Mouse (Mus musculus) limb, embryonic 15.5 days (tissue): ENCODE measurements at regions not wholly inside any gene's neighbourhood (a gene's known extent, or its start where the extent isn't known, plus 50 kb on each side); places are given as distances from the start of the nearest gene placed in this dataset.

Experiments used
- ATAC-seq: fragments of 200-750 bp; cut with Nextera tagmentation; 2 replicates; pipeline ENCODE4 v1.8.0; 2017; ENCODE audit warnings: low read depth, moderate TSS enrichment; ENCODE audit not compliant: insufficient number of reproducible peaks, low FRiP score, low TSS enrichment
- H3K27ac ChIP-seq: fragments of 300-500 bp; sonication (generic); 2 replicates; pipeline ENCODE4 v1.5.1; 2015; ENCODE audit warnings: moderate library complexity, mild to moderate bottlenecking, inconsistent platforms
- H3K27me3 ChIP-seq: fragments of 300-500 bp; sonication (generic); 2 replicates; pipeline ENCODE4 v1.6.1; 2015; ENCODE audit warnings: inconsistent platforms
- H3K36me3 ChIP-seq: fragments of 300-500 bp; sonication (generic); 2 replicates; pipeline ENCODE4 v1.6.1; 2015; ENCODE audit warnings: inconsistent platforms
- H3K4me1 ChIP-seq: fragments of 300-500 bp; sonication (generic); 2 replicates; pipeline ENCODE4 v1.6.1; 2015; ENCODE audit warnings: inconsistent platforms
- H3K4me2 ChIP-seq: fragments of 300-500 bp; sonication (generic); 2 replicates; pipeline ENCODE4 v1.6.1; 2015; ENCODE audit warnings: mild to moderate bottlenecking, inconsistent platforms
- H3K4me3 ChIP-seq: fragments of 300-500 bp; sonication (generic); 2 replicates; pipeline ENCODE4 v1.5.1; 2015; ENCODE audit warnings: mild to moderate bottlenecking, inconsistent platforms
- H3K9ac ChIP-seq: fragments of 300-500 bp; sonication (generic); 2 replicates; pipeline ENCODE4 v1.6.1; 2015; ENCODE audit warnings: inconsistent platforms
- H3K9me3 ChIP-seq: fragments of 300-500 bp; sonication (generic); 2 replicates; pipeline ENCODE4 v1.6.1; 2016; ENCODE audit warnings: inconsistent platforms
- WGBS: fragments of 180-500 bp; shearing (Covaris S2); methylation state at CpG from one replicate; pipeline ENCODE4 v1.1.7; 2015; 5-methylcytosine and 5-hydroxymethylcytosine counted together

GRCm38 (mm10) chr2:166360786-166361185 lies 205.3 kb upstream of the Sulf2 start:
- H3K27me3 ChIP-seq, result no peaks in the 10 kb centered on the region; the same call in 1 of the 2 replicates
- H3K4me3 ChIP-seq, result no peak overlapping the region
- no peaks in the 10 kb centered on the region for H3K9me3 ChIP-seq
- H3K27ac ChIP-seq, result no peak overlapping the region
- peaks cover 40% of the 10 kb centered on the region for H3K4me1 ChIP-seq
- no peak for ATAC-seq
- 57% methylated on average over 3 of the region's 3 CpGs for WGBS
- H3K36me3 ChIP-seq, result no peaks in the 10 kb centered on the region
- no peak overlapping the region for H3K4me2 ChIP-seq
- H3K9ac ChIP-seq, result no peak overlapping the region

GRCm38 (mm10) chr2:166359995-166360394 lies 204.5 kb upstream of the Sulf2 start:
- Histone ChIP-seq H3K27me3 (no peaks in the 10 kb centered on the region; the same call in 1 of the 2 replicates), H3K36me3 (no peaks in the 10 kb centered on the region), H3K4me2 (no peak overlapping the region), H3K4me1 (peaks cover 43% of the 10 kb centered on the region), H3K4me3 (no peak overlapping the region), H3K27ac (no peak overlapping the region), H3K9ac (no peak overlapping the region), H3K9me3 (no peaks in the 10 kb centered on the region)
- no peak for ATAC-seq
- 44% methylated on average over 13 of the region's 13 CpGs for WGBS

- no peak overlapping the region for H3K9ac ChIP-seq
- H3K4me1 ChIP-seq, result peaks cover 57% of the 10 kb centered on the region
- H3K9me3 ChIP-seq, result no peaks in the 10 kb centered on the region
- H3K27me3 ChIP-seq, result no peaks in the 10 kb centered on the region; the same call in 1 of the 2 replicates
- no peaks in the 10 kb centered on the region for H3K36me3 ChIP-seq
- peak overlapping the region; percentile 77 for H3K27ac ChIP-seq
- peak; percentile 63; the same call in 1 of the 2 replicates for ATAC-seq
- WGBS, result 33% methylated on average over 7 of the region's 7 CpGs
- H3K4me2 ChIP-seq, result no peak overlapping the region
- no peak overlapping the region for H3K4me3 ChIP-seq
Observed at GRCm38 (mm10) chr2:166357824-166358223, 202.4 kb upstream of the Sulf2 start.

GRCm38 (mm10) chr2:166355944-166356343 lies 200.5 kb upstream of the Sulf2 start:
- 69% methylated on average over 7 of the region's 7 CpGs for WGBS
- no peak overlapping the region for H3K9ac ChIP-seq
- H3K4me2 ChIP-seq, result no peak overlapping the region
- peaks cover 53% of the 10 kb centered on the region for H3K4me1 ChIP-seq
- no peak for ATAC-seq
- H3K27me3 ChIP-seq, result no peaks in the 10 kb centered on the region; the same call in 1 of the 2 replicates
- no peak overlapping the region for H3K4me3 ChIP-seq
- H3K36me3 ChIP-seq, result no peaks in the 10 kb centered on the region
- no peak overlapping the region for H3K27ac ChIP-seq
- H3K9me3 ChIP-seq, result no peaks in the 10 kb centered on the region

DNA sequence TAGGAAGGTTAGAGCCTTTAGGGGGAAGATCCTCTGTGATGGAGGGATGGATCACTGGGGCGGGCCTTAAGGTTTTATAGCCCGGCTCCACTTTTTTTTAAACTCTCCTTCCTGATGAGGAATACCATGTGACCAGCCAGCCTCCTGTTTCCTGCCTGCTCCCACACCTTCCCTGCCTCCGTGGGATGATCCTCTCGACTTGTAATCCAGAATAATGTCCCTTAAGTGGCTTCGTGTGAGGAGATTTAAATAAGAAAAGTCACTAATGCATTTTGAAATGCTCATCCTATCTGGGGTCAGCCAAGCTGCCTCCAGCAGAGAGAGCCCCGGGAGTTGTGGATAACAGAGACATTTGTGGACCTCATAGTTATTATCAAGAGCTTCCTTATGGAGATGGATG lies 200.0 kb upstream of the Sulf2 start:
- ATAC-seq, result no peak
- Histone ChIP-seq H3K27me3 (no peaks in the 10 kb centered on the region; the same call in 1 of the 2 replicates), H3K9ac (no peak overlapping the region), H3K27ac (no peak overlapping the region), H3K9me3 (no peaks in the 10 kb centered on the region), H3K4me1 (peaks cover 53% of the 10 kb centered on the region), H3K36me3 (no peaks in the 10 kb centered on the region), H3K4me2 (no peak overlapping the region), H3K4me3 (no peak overlapping the region)
- WGBS, result 54% methylated on average over 6 of the region's 6 CpGs

- ATAC-seq, result no peak
- Histone ChIP-seq H3K27me3 (no peaks in the 10 kb centered on the region; the same call in 1 of the 2 replicates), H3K4me3 (no peak overlapping the region), H3K9me3 (no peaks in the 10 kb centered on the region), H3K4me1 (peaks cover 45% of the 10 kb centered on the region), H3K27ac (no peak overlapping the region), H3K36me3 (no peaks in the 10 kb centered on the region), H3K9ac (no peak overlapping the region), H3K4me2 (no peak overlapping the region)
- WGBS, result 86% methylated on average over 4 of the region's 4 CpGs
Observed at GRCm38 (mm10) chr2:166354391-166354790, 198.9 kb upstream of the Sulf2 start.

- H3K9ac ChIP-seq, result no peak overlapping the region
- no peak overlapping the region for H3K4me2 ChIP-seq
Observed at GRCm38 (mm10) chr2:166353447-166354111, 198.1 kb upstream of the Sulf2 start.

DNA sequence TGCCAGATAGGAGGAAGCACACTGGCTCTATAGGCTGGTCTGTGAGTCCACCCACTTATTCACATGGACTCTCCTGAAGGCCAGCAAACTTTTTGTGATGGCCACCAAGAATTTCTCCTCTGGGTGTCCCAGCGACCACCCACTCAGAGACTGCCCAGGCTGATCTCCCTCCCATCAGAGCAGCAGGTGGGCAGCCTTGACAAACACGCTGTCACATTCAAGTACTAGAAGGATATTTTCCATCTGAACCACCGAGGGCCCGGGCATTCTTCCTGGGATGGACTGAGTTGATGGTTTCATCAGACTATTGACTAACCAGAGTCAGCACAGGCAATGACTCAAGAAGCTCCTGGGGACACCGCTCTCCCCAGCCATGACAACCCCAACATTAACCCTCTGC lies 196.5 kb upstream of the Sulf2 start:
- Histone ChIP-seq H3K36me3 (no peaks in the 10 kb centered on the region), H3K27ac (no peak overlapping the region), H3K4me1 (peaks cover 46% of the 10 kb centered on the region), H3K9me3 (no peaks in the 10 kb centered on the region), H3K4me3 (no peak overlapping the region), H3K27me3 (no peaks in the 10 kb centered on the region), H3K4me2 (no peak overlapping the region), H3K9ac (no peak overlapping the region)
- 86% methylated on average over 5 of the region's 5 CpGs for WGBS
- ATAC-seq, result no peak

More at GRCm38 (mm10) chr2:166353447-166354111, 198.1 kb upstream of the Sulf2 start:
- peaks cover 49% of the 10 kb centered on the region for H3K4me1 ChIP-seq
- no peak overlapping the region for H3K4me3 ChIP-seq
- no peaks in the 10 kb centered on the region for H3K36me3 ChIP-seq
- no peaks in the 10 kb centered on the region for H3K9me3 ChIP-seq
- peak overlapping the region; percentile 38 for H3K27ac ChIP-seq
- ATAC-seq, result no peak; the same call in 1 of the 2 replicates
- 52% methylated on average over 12 of the region's 12 CpGs for WGBS
- no peaks in the 10 kb centered on the region; the same call in 1 of the 2 replicates for H3K27me3 ChIP-seq

DNA sequence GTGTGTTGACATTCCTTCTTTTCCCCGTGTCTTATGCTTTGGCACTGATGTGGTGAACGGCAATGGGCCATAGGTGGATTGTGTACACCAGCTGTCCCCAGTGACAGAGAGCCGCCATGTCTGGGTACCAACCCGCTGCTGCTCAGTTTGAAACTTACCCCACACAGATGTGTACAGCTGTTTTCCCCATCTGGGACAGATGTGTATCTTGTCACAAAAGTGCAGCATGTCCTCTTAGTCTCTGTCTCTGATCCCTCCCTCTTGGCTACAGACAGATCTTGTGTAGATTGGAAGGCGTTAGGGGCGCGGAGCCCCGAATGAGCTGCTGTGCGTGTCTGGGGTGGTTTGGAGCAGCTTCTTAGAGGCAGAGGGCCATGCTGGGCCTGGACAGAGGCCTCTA lies 196.1 kb upstream of the Sulf2 start:
- WGBS, result 72% methylated on average over 9 of the region's 9 CpGs
- no peaks in the 10 kb centered on the region for H3K36me3 ChIP-seq
- no peak overlapping the region for H3K4me2 ChIP-seq
- no peak overlapping the region for H3K27ac ChIP-seq
- H3K27me3 ChIP-seq, result no peaks in the 10 kb centered on the region
- no peak overlapping the region for H3K9ac ChIP-seq
- no peak overlapping the region for H3K4me3 ChIP-seq
- H3K9me3 ChIP-seq, result no peaks in the 10 kb centered on the region
- H3K4me1 ChIP-seq, result peaks cover 50% of the 10 kb centered on the region
- ATAC-seq, result no peak

DNA sequence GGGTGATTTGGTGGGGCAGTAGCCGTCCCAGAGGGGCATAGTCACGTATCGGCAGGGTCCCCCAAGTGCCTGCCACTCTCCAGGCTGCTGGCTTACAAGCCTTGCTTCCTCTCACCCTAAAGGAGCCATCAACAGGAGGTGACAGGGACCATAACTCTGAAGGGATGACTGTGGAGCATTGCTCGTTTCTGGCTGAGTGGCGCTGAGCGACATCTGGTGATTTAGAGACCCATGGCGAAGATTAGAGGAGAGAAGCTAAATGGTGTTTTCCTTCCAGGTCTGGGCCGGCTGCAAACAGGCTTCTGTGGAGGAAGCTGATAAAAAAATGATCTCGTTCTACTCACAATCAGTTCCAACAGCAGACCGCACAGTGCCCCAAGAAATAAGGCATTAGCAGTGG lies 193.2 kb upstream of the Sulf2 start:
- peaks cover 43% of the 10 kb centered on the region for H3K4me1 ChIP-seq

DNA sequence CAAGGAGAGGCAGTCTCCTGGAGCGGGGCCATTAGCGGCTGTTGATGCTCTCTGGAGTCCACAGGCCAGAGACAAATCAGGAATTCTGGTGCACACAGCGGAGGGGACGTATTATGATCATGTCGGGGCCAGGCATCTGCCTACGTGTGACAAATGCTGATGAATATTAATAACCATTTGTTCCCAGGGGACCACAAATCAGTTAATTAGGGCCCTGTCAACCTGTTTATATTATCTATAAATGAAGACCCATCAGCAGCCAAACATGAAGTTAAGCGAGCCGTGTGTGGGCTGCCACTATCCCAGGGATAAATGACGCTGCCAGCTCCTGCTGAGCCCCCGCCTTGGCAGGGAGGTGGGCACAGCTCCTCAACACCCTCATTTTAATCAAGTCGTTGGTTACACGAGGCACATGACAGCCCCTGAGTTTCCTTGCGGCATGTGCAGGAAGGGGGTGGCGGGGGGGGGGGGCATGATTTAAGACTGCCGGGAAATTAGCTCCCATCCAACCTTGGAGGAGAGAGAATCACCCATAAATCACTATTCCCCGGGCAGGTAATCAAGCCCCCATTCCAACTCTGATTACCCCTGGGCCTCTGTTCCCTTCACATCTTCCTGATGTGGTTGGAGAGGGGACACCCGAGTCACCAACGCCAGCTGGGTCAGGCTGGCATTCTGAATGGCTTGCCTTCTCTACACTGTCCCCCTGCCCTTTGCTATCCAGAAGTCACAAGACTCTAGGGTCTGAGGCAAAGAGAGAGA lies 191.1 kb upstream of the Sulf2 start:
- H3K4me1 ChIP-seq, result peaks cover 46% of the 10 kb centered on the region
- ATAC-seq, result no peak
- no peaks in the 10 kb centered on the region for H3K36me3 ChIP-seq
- H3K4me3 ChIP-seq, result no peak overlapping the region
- no peak overlapping the region for H3K4me2 ChIP-seq
- no peak overlapping the region for H3K9ac ChIP-seq
- 31% methylated on average over 18 of the region's 18 CpGs for WGBS
- no peak overlapping the region for H3K27ac ChIP-seq
- H3K9me3 ChIP-seq, result no peaks in the 10 kb centered on the region
- H3K27me3 ChIP-seq, result no peaks in the 10 kb centered on the region; the same call in 1 of the 2 replicates

More for the DNA sequence above, 193.2 kb upstream of the Sulf2 start:
- H3K27me3 ChIP-seq, result no peaks in the 10 kb centered on the region; the same call in 1 of the 2 replicates
- no peaks in the 10 kb centered on the region for H3K36me3 ChIP-seq
- WGBS, result 29% methylated on average over 10 of the region's 10 CpGs
- H3K4me2 ChIP-seq, result no peak overlapping the region
- no peak for ATAC-seq
- H3K4me3 ChIP-seq, result no peak overlapping the region
- H3K9me3 ChIP-seq, result no peaks in the 10 kb centered on the region
- H3K9ac ChIP-seq, result no peak overlapping the region
- H3K27ac ChIP-seq, result no peak overlapping the region
